Mouse (Mus musculus) frontal cortex, postnatal 25 days (tissue): ENCODE measurements around the gene Ntm.

Experiments used
- DNase-seq, 2 experiments: peaks; one replicate each; pipeline ENCODE4 v3.0.0; 2022; ENCODE audit warnings: low spot score in 2 of 2

Gene Ntm

DNA sequence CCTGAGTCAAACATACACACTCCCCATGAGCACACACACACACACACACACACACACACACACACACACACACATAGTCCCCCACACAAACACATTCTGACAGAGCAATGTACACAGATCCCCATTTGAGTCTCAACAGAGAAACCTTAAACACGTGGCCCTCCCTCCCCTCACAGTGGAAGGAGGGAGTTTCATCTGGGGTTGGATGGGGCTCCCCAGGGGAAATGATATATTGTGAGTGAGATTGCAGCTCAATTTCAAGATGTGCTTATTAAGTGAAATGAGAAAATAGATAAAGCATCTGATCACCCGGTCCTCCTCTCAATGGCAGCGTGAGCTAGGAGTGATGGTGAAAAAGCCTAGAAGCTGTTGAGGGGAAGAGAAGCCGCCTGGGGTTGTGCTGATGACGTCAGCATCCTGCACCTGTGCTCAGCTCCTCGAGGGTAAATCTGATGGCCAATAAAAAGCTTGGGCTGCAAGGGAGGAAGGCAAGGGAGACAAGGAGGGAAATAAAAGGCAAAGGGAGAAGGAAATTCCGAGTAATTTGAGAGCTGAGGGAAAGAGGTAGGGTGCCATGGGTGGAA is 801.8 kb downstream of the Ntm start:
- no peak for DNase-seq

DNA sequence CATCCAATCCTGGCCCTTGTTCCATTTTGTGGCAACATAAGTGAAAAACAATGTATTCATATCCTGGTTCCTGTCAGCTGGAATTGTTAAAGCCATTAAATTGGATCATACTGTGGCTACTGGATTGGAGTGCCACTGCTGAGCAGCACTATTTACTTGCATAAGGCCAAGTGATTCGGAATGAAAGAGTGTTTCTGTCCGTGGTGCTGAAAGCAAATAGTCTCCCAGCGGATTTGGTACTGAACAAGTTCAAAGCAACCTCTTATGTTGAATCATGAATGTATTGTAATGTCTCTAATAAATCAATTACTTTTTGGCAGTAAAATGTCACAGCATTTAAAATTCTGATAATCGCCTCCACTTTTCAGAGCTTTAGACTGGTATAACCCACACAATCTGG is 817.0 kb downstream of the Ntm start:
- DNase-seq, result no peak

DNA sequence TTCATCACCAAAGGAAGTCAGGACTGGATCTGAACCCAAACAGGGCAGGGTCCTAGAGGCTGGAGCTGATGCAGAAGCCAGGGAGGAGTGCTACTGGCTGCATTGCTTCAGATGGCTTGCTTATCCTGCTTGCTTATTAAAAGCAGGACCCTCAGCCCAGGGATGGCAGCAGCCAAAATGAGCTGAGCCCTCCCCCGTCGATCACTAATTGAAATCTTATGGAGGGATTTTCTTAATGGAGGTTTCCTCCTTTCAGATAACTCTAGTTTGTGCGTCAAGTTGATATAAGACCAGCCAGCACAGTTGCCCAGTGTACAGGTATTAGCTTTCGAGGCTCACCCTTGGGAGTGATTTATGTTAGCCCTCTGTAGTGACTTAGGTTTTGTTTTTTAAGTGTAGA is 826.9 kb downstream of the Ntm start:
- DNase-seq, result no peak

DNA sequence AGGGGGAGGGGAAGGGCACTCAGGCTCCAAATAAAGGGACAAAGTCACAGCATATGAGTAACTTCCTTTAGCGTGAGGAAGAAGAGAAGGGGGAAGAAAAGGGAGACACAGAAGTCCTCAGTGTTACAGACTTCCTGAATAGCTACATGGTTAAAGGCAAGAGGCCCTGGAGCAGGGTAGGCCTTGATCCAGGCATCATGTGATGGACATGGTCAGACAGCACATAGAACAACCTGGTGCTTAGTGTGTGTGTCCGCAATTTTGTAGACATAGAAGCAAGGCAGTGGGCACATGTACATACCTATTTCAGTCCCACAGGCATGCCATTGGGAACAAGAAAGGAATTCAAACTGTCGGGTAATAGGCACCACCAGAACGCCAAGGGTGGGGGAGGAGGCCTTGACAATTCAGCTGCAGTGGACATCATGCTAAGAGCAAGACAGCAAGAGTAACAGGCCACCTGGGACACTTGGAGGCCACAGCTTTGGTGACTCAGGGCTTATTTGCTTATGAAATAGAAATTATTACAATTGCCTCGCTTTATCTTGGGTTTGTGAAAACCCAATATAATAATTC is 832.1 kb downstream of the Ntm start:
- DNase-seq, result no peak

DNA sequence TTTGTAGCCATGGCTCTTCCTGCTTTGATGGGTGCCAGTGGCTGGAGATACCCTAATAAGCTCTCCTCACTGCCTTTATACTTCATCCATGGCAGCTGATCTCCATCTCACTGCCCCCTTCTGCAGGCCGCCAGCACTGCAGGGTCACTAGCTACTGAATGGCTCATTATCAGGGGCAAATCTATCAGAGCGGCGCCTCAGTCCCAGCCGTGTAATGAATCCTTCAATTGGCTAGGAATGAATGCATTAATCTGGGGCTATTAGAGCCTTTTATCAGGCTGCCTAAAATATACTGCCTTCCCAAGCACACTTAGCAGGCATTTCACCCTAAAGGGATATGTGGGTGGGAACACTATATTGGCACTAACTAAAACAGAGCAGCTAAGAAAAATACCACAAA is 832.6 kb downstream of the Ntm start:
- no peak for DNase-seq

DNA sequence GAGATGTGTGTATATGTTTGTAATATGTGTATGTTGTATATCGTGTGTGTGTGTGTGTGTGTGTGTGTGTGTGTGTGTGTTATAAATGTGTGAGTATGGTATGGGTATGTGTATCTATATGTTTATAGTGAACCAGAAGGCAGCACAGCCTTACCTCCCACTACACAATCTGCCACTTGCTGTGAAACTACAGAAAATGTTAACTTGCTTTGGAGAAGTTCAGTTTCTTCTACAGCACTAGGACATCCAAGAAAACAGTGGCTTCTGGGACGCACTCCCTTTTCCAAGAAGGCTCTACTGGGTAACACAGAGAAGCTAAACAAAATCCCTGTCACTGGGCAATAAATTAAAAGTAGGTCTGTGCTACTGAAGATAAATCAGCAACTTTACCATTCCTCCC is 834.5 kb downstream of the Ntm start:
- DNase-seq, result no peak

DNA sequence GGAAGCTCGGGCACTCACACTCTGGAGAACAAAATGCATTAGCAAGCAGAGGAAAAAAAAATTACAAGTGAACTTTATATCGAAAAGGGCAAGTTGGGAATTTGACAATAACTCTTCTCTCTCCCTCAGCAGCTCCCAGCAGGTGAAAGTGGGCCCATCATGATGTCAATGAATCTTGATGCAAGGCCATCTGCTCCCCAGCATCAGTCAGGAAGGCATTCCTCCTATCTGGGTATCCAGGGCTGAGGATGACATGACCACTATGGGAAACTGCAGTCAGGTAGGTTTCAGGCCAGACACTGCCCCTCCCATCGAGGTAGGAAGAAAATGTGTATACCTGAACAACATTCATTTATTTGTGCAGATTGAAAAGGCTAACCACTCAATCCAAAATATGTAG is 838.5 kb downstream of the Ntm start:
- no peak for DNase-seq

DNA sequence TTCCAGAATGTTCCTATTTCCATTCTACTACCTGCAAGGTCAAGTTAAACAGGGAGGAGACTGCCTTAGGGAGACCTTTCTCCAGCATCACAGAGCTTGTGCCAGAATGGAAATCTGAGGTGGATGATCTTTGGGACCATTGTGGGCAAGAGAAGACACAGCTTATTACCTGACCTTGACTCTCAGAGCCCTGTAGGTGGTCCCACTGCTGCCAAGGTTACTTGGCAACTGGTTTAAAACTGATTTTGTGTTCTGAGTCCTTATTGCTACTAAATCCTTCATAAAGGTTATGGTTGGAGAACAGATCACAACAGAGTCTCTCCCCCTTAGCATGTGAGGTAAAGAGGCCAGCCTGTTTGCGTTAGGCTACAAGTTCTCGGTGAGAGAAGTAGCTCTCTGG is 839.1 kb downstream of the Ntm start:
- DNase-seq, result no peak

DNA sequence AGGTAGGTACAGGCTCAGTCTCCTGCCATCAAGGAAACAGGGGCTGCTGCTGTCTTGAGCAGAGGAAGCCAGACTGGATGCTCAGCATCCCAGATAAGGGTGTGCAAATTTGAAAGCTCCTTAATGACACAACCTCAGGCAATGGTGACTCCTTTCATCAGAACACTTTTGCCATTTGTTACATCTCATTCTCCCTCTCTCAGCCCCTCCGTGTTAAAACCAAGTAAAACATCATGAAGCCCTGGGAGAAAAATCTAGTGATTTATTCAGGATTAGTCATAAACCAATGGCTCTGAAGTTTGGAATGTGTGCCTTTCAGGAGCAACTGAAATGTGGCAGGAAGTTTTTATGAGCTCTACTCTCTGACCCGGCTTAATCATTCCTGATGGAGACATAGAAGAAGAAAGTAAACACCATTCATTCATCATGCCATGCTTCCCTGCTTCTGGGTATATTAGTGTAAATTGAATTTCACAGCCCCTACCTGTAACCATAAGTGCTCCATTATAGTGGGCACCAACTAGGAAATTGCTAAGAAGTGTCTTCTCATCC is 845.3 kb downstream of the Ntm start:
- DNase-seq, result no peak

DNA sequence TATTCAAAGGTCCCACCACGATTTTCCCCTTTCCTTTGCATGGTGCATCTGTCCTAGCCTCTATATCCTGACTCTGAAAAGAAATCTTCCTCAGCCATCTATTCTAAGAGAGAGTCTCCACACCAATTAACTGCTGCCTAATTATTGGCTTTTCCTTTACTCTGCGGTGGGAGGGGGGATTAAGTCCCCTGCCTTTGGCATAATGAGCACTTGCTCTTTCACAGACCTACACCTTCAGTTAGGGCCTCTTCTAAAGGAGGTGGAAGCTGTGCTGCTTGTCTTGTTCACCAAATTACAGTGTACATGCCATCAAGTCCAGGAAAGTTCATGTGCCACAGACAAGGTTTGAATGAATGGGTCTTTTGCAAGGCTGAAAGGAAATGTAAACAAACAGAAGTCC is 847.6 kb downstream of the Ntm start:
- DNase-seq, result no peak

DNA sequence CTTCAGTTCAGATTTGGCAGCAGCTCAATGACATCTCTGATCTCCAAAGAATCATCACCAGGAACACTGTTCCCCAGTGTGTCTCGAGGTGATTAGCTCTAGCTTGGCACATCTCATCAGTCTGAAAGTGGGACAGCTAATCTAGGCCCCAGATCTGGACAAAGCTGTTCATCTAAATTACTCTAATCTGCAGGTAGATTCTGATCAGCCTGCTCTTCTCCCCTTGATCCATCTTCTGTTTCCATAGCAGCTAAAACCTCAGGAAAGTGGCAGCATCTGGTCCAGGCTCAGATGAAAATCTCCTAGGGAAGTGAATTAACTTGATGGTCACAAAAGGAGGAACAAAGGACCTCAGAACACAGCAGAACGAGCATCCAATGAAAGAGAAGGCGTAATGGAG is 856.2 kb downstream of the Ntm start:
- no peak for DNase-seq

DNA sequence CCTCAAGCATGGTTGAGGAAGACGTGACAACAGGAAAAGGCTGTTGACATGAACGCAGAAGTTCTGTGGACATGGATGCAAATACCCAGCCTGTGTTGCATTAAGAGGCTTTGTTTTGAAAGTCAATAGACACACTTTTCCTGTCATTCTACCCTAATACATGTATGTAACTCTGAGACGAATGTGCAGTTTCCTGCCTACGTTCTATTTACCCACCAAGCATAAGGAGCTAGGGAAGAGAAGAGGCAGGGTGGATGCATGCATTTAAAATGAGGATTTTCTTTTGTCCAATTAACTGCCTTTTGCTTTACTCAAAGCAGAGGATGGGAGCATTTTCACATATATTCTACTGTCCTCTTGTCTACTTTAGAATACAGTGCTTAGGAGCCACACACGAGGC is 858.5 kb downstream of the Ntm start:
- no peak for DNase-seq

DNA sequence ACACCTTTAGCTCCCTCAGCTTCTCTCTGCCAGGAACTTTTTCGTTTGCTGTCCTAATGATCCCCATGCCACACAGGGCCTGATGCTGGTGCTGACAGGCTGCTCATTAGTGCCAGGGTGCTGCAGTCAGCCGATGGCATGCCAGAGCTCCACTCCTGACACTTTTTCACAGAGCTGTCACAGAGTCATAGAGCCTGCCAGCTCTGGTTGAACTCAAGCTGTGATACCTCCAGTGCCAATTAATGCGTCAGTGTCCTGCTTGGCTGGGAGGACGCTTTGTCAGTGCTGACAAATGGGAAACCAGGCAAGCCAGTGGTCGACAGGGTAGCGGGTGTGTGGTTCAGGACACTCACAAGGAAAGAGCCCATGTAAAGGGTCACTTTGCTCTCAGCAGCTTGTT is 858.9 kb downstream of the Ntm start:
- no peak for DNase-seq

DNA sequence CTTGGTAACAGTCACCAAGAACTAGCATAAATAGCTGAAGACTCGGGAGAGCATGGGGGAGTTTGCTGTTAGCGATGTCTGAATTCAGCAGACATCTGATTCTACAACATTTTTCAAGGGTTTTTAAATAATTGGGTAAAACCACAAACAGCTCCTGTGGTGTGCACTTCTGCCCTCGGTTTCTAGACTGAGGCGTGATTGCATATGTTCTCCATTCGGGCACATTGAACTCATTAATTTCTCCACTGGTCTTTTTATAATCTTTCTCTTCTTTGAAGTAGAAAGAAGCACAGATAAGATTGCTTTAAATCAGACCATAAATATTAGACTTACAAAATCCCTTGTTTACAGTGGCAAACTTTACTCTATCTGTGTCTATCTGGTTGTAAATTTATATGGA is 862.3 kb downstream of the Ntm start:
- DNase-seq, result no peak

DNA sequence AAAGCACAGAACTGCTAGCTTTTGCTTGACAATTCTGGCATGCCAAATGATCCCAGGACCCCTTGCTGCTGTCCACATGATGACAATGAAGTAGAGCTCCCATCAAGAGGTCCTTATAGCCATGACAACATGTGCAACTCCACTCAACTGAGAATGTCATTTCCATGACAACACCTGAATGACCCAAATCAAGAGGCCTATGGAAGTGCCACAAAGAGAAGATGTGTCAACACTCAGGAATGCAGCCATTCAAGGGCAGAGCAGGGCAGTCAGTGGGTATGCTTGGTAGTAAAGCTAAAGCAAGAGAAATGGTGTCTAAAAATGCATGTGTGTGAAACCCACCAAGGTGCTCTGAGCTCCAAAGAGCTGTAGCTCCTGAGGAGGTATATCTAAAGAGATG is 870.5 kb downstream of the Ntm start:
- DNase-seq, result no peak

DNA sequence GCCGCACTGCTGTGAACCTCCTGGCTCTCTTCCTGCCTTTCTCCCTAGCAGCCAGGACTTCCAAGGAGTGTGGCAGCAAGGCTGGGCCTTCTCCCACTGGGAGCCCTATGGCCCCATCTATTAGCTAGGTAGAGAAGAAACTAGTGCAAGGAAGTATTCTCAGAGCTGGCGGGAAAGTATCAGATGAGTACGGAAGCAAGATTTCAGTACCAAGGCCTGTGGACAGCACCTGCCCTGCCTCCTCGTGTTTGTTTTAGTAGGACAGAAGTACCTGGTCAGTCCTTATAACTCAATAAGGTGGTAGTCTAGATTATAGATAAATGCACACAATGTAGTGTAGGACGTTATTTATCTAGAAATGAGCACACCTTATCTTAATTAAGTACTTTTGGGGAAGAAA is 874.3 kb downstream of the Ntm start:
- no peak for DNase-seq

DNA sequence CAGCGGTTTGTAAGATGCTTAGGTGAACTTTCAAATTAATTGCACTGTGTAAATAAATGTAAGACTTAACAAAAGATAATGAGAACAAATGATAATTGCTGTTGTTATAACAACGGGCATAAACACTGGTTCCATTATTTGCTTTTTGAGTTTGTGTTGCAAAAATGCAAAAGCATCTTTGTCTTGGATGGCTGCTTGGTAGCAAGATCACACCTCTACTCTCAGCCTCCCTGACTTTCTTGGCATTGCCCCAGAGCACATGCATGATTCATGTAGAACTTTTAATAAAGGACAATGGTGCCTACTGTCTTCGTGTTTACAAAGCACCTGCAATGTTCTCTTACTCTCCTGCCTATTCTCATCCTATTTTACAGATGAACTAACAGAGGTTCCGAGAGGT is 875.3 kb downstream of the Ntm start:
- no peak for DNase-seq

DNA sequence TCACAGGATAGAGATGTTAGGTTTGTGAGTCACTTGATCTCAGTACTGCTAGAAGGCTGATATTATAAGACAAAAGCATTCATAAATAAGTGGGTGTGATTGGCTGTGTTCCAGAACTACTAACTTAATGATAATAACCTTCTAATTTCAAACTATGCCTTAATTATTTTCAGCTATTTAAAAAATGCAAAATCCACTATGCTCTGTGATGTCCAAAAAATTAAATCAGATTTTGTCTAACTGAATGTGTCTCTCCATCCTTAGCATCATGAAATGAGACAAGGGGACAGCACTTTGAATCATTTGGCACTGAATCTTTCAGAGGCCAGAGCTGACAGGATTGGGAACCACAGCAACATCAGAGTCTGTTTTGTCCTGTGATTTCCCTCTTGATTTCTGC is 875.8 kb downstream of the Ntm start:
- DNase-seq, result no peak

DNA sequence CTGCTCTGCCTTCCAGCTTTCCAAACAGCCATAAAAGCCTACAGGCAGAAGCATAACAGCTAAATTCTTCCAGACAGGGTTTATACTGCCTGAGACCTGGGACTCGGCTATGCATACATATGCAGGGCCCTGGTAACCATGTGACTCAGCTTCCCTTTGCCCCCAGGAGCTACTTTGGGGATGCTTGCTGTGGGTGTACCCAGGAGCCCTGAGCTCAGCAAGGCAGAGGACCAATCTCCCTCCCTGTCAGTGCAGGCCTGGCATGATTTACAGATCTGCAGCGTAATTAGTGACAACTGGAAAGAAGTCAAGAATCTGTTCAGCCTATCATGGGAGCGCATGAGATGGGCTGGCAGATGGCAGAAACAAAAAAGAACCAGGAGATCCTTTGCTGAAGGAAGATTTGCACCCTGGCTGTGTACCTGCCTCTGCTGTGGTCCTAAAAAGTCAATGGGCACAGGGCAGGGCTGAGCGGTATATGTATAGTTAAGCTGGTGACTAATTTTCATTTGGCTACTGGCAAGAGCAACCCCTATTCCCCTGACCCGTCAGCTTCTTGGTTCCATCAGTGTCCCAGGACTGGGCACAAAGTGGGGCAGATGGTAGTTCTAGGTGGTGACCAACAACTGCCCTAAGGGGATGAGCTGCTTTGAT is 886.9 kb downstream of the Ntm start:
- no peak for DNase-seq

DNA sequence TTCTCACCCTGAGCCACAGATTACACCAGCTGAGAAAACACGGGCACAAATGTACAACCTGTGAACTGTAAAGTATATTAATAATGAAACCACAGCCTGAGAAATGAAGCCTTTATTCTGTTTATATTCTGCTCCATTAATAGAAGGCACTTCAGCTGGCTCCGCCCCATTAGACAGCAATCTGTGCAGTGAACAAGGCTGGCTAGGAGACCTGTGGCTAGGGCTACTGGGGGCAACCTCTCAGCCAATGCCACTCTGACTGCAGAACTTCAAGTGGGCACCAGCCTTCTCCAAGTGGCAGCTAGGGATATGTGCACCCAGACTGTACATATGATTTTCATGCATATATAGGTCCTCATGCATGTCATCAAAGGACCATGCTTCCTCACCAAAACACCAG is 887.7 kb downstream of the Ntm start:
- DNase-seq, result no peak

DNA sequence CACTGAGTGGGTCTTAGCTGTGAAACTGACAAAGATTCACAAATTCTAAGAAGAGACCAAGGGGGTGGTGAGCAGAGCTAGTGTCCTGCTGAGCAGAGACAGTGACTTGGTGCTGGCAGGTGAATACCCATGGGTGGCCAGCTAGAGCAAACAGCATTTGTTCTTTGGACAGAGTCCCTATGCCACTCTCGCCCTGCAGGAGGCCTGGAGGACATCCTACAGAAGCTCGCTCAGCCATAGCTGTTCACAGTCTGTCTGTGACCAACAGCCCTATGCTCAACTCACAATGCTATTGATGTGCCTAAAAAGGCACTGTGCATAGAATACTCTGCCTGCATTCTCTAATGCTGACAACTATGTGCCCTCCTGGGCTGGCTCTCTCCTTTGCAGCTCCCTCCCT is 888.4 kb downstream of the Ntm start:
- DNase-seq, result no peak

DNA sequence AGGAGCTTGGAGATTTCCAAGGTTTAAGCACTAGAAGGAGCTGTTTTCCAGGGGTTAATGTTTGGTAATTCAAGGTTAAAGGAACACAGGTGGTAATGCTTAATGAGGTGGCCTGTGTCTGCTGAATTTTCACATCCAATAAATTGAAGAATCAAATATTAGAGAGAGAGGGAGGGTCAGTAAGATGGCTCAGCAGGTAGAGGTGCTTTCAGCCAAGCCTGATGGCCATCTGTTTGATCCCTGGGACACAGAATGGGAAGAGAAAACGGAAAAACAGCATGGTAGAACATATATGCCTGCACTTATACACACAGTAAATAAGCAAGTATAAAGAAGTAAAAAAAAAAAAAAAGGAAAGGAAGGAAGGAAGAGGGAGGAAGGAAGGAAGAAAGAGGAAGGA is 890.9 kb downstream of the Ntm start:
- DNase-seq, result no peak

DNA sequence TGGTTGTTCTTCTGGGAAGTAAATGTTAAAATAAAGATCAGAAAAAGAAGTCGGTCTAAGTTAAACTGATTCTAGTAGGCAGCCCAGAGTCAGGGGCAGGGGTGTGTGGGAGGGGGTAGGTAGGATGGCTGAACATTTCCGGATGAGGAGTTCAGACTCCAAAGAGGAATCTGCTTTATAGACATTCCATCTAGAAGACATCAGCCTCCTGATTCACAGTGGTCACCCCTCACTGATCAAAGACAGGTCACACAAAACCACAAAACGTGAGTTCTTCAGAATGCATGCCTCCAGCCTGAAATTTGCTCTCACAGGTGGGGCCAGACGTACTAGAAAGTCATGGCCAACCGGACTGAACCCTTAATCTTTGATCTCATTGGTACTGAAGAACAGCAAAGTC is 895.4 kb downstream of the Ntm start:
- DNase-seq, result no peak

DNA sequence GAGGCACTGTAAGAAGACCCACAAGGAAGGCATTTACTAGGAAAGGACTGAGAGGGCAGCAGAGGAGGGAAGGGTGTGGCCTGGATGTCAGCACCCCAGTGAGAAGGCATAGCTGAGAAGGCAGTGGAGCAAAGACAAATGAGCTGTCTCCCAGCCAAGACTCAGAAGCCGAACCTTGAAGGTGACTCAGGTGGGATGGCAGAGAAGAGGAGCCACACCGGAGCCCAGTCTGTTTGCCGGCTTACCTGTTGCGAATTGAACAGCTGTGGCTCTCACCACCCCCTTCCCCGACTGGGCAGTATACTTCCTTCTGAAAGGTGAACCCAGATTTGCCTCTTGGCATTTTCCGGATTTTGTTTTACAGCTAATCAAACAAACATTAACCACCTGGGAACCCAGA is 902.6 kb downstream of the Ntm start:
- no peak for DNase-seq
